Mouse (Mus musculus) embryonic facial prominence, embryonic 12.5 days (tissue): ENCODE results near the gene Synj1. TPM values are rescaled to one million over a fixed set of nuclear protein-coding genes. Genes with fewer than 3 reads are reported as not detected.

Source experiments
- ATAC-seq: fragments of 200-750 bp; cut with Nextera tagmentation; 2 replicates; pipeline ENCODE4 v1.8.0; 2017; ENCODE audit not compliant: insufficient number of reproducible peaks, insufficient read depth, low FRiP score, low TSS enrichment
- H3K27ac ChIP-seq: fragments of 300-500 bp; sonication (generic); 2 replicates; pipeline ENCODE4 v1.5.1; 2016; ENCODE audit warnings: mild to moderate bottlenecking
- H3K27me3 ChIP-seq: fragments of 300-500 bp; sonication (generic); 2 replicates; pipeline ENCODE4 v1.6.1; 2016; ENCODE audit warnings: mild to moderate bottlenecking, moderate library complexity
- H3K36me3 ChIP-seq: fragments of 300-500 bp; sonication (generic); 2 replicates; pipeline ENCODE4 v1.6.1; 2016; ENCODE audit warnings: mild to moderate bottlenecking
- H3K4me1 ChIP-seq: fragments of 300-500 bp; sonication (generic); 2 replicates; pipeline ENCODE4 v1.6.1; 2016
- H3K4me2 ChIP-seq: fragments of 300-500 bp; sonication (generic); replicated peaks from 2 replicates; pipeline ENCODE4 v1.6.1; 2016; ENCODE audit warnings: mild to moderate bottlenecking, moderate library complexity
- H3K4me3 ChIP-seq: fragments of 300-500 bp; sonication (generic); 2 replicates; pipeline ENCODE4 v1.5.1; 2016; ENCODE audit warnings: mild to moderate bottlenecking
- H3K9ac ChIP-seq: fragments of 300-500 bp; sonication (generic); 2 replicates; pipeline ENCODE4 v1.6.1; 2016; ENCODE audit warnings: mild to moderate bottlenecking, moderate library complexity
- H3K9me3 ChIP-seq: fragments of 300-500 bp; sonication (generic); 2 replicates; pipeline ENCODE4 v1.6.1; 2016; ENCODE audit warnings: mild to moderate bottlenecking, moderate library complexity
- WGBS: fragments of 180-500 bp; shearing (Covaris S2); methylation state at CpG from one replicate; pipeline ENCODE4 v1.1.7; 2016; 5-methylcytosine and 5-hydroxymethylcytosine counted together
- polyA plus RNA-seq: library from polyadenylated mRNA; unstranded; fragments of >200 nt; fragmentation: Nextera tagmentation; extraction: Ambion mirVana; gene quantifications from 2 replicates; pipeline ENCODE4 v1.2.1, GENCODE M21; 2016

Gene Synj1
- 12.7 and 14.0 TPM in 2 replicates for polyA plus RNA-seq

DNA sequence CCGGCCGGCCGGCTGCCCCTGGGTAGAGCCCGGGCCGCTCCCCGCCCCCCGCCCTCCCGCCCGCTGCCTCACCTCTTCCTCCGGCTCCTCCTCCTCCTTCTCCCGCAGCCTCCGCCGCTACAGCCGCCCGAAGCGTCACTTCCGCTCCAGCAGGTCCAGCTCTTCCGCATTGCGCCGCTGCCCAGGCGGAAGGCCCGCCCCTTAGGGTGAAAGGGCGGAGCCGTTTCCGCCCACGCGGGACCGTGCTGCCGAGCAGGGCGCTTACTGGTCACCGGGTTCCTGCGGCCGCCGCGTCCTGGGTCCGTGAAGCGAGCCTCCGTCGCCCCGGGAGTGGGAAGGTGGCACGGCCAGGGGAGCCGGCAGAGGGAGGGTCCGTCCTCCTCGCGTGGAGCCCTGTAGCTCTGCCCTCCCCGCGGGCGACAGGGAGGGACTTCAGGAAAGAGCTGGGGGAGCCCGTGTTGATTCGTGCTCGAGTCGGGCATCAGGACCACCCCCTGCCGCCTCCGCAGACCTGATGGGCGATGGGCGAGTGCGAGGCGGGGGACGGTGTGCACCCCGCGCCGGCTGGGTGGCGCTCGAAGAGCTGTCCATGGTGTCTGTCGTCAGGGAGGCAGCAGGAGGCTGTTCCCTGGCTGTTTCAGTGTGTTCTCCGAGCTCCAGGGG lies at the start of gene Synj1:
TSS of gene Synj1 (minus strand) at position 288 of the 663 bp plus-strand sequence.
- peaks cover 25% of the 10 kb centered on the region for H3K36me3 ChIP-seq
- no peaks in the 10 kb centered on the region for H3K4me1 ChIP-seq
- peak within 1 kb of the TSS; percentile 90 for H3K4me3 ChIP-seq
- H3K27ac ChIP-seq, result peak within 1 kb of the TSS; percentile 88
- H3K4me2 ChIP-seq, result peak within 1 kb of the TSS; percentile 85
- under 1% methylated on average over 56 of the region's 66 CpGs for WGBS
- peak within 1 kb of the TSS; percentile 83 for H3K9ac ChIP-seq
- no peaks in the 10 kb centered on the region for H3K9me3 ChIP-seq
- peak; percentile 94 for ATAC-seq
- no peaks in the 10 kb centered on the region for H3K27me3 ChIP-seq

DNA sequence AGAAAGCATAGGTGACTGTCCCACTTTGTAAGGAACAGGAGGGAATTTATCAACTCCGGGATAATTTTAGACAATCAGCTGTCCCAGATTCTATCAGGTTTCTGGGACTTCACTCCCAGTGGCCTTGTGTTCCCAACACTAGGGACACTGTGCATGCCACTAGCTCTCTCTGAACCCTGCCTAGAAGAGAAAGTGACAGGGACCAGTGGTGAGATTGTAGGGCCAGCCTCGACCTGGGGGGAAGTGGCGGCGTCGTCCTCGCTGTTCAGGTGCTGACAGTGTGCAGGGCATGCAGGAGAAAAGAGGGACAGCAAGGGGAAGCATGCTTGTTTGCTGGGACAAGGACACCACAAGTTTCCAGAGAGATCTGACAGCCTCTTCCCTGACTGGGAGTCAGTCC lies 46.6 kb upstream of the Synj1 start:
- Histone ChIP-seq H3K27ac (no peak overlapping the region), H3K4me2 (no peak overlapping the region), H3K27me3 (no peaks in the 10 kb centered on the region), H3K9ac (no peak overlapping the region), H3K36me3 (no peaks in the 10 kb centered on the region), H3K4me3 (no peak overlapping the region), H3K4me1 (0 out of 2 replicates have a peak, but pooled peaks cover 6% of the 10 kb centered on the region), H3K9me3 (no peaks in the 10 kb centered on the region)
- ATAC-seq, result no peak
- WGBS, result 76% methylated on average over 6 of the region's 6 CpGs

DNA sequence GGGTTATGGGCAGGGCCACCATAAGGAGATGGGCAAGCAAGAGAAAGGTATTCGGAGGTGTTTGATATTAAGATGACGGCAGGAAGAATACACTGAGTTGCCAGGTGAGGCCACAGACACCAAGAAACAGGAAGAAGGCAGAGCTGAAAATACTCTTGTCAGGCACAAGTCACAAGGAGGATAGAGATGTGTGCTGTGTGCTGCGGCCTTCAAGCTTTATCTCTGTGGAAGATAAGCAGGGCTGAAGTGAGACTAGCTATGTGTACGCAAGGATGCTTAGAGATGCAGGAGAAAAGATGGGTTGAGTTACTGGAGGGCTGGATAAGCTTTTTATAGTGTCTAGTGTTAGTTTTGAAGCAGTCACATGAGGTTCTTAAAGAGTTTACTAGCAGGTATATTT lies 46.2 kb upstream of the Synj1 start:
- whole genome bisulfite sequencing, result 87% methylated on average over 4 of the region's 4 CpGs
- no peak for ATAC-seq
- H3K9ac ChIP-seq, result no peak overlapping the region
- no peaks in the 10 kb centered on the region for H3K36me3 ChIP-seq
- 0 out of 2 replicates have a peak, but pooled peaks cover under 1% of the 10 kb centered on the region for H3K27me3 ChIP-seq
- 0 out of 2 replicates have a peak, but pooled peaks cover 6% of the 10 kb centered on the region for H3K4me1 ChIP-seq
- no peaks in the 10 kb centered on the region for H3K9me3 ChIP-seq
- H3K4me2 ChIP-seq, result no peak overlapping the region
- H3K27ac ChIP-seq, result no peak overlapping the region
- no peak overlapping the region for H3K4me3 ChIP-seq

DNA sequence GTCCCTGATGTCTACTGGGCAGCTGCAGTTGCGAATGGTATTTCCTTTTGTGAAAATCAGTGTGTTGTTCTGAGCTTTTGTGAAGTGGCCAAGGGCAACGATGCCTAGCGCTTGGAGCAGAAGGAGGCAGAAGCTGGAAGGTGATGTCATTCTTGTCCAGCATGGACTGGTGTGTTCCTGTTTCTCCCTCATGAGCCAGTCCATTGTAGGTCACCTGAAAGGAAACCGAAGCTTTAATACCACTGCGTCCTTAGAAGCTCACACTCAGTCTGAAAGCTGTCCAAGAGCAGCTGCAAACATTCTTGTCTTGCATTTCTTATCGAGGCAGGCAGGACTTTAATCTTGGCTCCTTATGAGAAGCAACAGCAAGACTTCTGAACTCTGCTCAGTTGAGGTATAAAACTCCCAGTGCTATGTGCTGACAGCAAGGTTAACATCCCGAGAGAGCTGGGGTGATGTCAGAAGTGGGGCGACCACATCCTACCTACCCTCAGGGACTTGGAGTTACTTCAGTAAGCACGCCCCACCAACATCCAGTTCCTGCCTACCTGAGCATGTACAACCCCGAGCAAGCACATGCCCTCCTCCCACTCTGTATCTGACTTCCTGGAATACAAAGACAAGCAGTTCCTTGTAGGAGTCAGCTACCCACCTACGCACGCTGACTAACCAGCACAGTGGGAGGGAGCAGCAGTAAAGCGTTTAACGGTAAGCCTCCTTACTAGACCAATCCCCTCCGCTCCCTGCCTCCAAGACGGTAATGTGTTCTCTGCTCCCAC lies 45.1 kb upstream of the Synj1 start:
- peak; percentile 60; the same call in 1 of the 2 replicates for ATAC-seq
- Histone ChIP-seq H3K27ac (no peak overlapping the region), H3K4me2 (no peak overlapping the region), H3K27me3 (0 out of 2 replicates have a peak, but pooled peaks cover 3% of the 10 kb centered on the region), H3K9ac (no peak overlapping the region), H3K9me3 (no peaks in the 10 kb centered on the region), H3K36me3 (no peaks in the 10 kb centered on the region), H3K4me1 (0 out of 2 replicates have a peak, but pooled peaks cover 6% of the 10 kb centered on the region), H3K4me3 (no peak overlapping the region)
- WGBS, result 48% methylated on average over 16 of the region's 16 CpGs

DNA sequence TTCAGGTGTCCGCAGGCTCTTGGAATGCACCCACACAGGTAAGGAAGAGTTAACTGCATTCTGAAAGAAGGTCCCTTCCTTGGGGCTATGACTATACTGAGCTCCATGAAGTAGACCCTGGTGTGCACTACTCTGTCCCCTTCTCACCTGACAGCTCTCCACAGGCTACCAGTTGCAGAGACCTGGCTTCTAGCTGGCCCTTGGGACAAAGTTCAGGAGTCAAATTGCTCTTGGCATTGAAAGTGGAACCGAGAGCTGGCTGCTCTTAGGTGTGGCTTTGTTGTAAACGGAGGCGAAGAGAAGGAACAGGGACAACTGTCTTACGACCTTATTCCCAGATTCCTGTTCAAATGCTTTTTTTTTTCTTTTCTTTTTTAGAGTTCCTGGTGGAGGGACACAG lies 44.0 kb upstream of the Synj1 start:
- no peaks in the 10 kb centered on the region for H3K36me3 ChIP-seq
- H3K4me3 ChIP-seq, result no peak overlapping the region
- H3K9me3 ChIP-seq, result no peaks in the 10 kb centered on the region
- no peak overlapping the region for H3K27ac ChIP-seq
- no peak overlapping the region for H3K9ac ChIP-seq
- H3K4me2 ChIP-seq, result no peak overlapping the region
- ATAC-seq, result no peak
- 0 out of 2 replicates have a peak, but pooled peaks cover 3% of the 10 kb centered on the region for H3K27me3 ChIP-seq
- 68% methylated on average over 5 of the region's 5 CpGs for WGBS
- 0 out of 2 replicates have a peak, but pooled peaks cover 6% of the 10 kb centered on the region for H3K4me1 ChIP-seq

DNA sequence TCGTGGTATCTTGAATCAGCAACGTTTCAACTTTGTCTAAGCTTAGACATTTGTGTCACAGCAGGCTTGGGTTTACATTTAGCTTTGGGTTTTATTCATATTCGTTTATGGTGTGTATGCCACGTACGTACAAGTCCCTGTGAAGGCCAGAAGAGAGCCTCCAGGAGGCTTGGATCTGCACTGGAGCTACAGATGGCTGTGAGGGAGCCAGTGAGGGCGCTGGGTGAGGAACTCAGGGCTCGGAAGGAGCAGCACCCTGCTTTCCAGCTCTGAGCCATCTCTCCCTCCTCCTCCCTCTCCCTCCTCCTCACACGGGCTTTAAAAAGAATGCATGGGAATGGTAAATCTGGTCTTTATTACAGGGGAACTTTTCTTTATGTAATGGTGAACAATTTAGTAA lies 42.5 kb upstream of the Synj1 start:
- Histone ChIP-seq H3K9me3 (no peaks in the 10 kb centered on the region), H3K4me1 (0 out of 2 replicates have a peak, but pooled peaks cover 6% of the 10 kb centered on the region), H3K4me3 (no peak overlapping the region), H3K27me3 (0 out of 2 replicates have a peak, but pooled peaks cover 3% of the 10 kb centered on the region), H3K9ac (no peak overlapping the region), H3K36me3 (no peaks in the 10 kb centered on the region), H3K27ac (no peak overlapping the region), H3K4me2 (no peak overlapping the region)
- no peak for ATAC-seq
- WGBS, result 49% methylated on average over 8 of the region's 8 CpGs

DNA sequence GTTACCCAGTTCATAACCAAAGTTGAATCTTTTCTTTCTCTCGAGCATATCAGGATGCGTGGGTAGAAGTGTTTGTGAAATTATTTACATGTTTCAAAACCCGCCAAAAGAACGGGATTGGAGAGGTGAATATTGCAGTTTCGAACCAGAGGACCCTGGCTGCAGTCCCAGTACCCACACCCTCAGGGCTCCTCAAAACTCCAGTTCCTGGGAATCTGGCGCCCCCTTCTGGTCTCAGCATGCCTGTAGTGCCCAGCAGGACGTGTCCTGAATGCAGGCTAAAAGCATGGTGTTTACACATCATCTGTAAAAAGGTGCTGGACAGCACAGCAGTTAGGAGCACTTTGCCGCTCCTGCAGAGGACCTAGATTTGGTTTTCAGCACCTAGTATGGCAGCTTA lies 34.4 kb upstream of the Synj1 start:
- 63% methylated on average over 8 of the region's 8 CpGs for WGBS
- Histone ChIP-seq H3K9me3 (no peaks in the 10 kb centered on the region), H3K4me1 (peaks cover 10% of the 10 kb centered on the region), H3K4me3 (0 out of 2 replicates have a peak overlapping the region, but pooled peaks have one; percentile 98), H3K27me3 (no peaks in the 10 kb centered on the region), H3K4me2 (no peak overlapping the region), H3K36me3 (peaks cover 7% of the 10 kb centered on the region; the same call in 1 of the 2 replicates), H3K27ac (no peak overlapping the region), H3K9ac (no peak overlapping the region)
- no peak for ATAC-seq

DNA sequence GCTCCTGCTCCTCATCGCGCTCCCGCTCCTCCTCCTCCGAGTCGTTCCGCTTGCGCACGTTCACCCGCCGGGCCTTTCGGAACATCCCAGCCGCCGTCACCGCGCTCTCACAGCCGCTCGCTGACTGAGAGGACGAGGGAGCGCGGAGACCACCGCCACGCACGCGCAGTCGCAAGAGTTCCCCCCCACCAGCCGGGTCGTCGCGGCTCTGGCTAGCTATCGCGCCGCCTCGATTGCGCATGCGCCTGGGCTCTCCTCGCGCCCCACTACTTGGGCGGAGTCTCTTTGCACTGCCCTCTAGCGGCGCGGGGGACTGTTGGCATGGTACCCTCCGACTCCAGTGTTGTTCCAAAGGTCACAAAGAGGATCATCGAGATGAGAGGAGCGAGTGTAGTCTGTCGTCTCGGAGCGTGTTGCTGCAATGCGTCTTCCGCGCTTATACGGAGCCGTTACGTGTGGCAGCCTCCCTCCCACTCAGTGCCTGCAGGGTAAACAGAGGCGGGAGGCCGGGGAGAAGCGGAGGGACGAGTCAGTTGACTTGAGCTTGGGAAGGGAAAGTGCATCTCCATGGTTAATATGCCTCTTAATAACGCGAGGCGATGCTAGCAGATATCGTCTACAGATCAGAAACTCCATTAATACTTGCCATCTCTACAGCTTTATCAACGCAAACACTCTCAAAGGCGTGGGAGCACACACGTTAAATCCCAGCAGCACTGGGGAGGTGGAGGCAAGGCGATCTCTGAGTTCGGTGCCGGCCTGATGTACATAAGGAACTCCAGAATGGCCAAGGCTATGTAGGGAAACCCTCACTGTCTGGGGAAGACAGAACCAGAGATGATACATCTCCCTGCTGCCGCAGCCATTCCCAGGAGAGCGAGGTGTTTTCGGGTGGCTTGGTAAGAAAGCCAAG lies 33.4 kb upstream of the Synj1 start, which contains the start of gene Paxbp1:
TSS of gene Paxbp1 (minus strand) at position 274 of the 913 bp plus-strand sequence.
- 2% methylated on average over 66 of the region's 70 CpGs for WGBS
- peak within 1 kb of the TSS; percentile 68 for H3K4me2 ChIP-seq
- H3K36me3 ChIP-seq, result peaks cover 12% of the 10 kb centered on the region
- peak; percentile 98 for ATAC-seq
- H3K9me3 ChIP-seq, result no peaks in the 10 kb centered on the region
- no peaks in the 10 kb centered on the region for H3K27me3 ChIP-seq
- peak within 1 kb of the TSS; percentile 98 for H3K4me3 ChIP-seq
- H3K27ac ChIP-seq, result peak within 1 kb of the TSS; percentile 96
- H3K4me1 ChIP-seq, result peaks cover 10% of the 10 kb centered on the region
- H3K9ac ChIP-seq, result peak within 1 kb of the TSS; percentile 97

- no peaks in the 10 kb centered on the region for H3K9me3 ChIP-seq
- ATAC-seq, result peak; percentile 50
Observed at GRCm38 (mm10) chr16:91043461-91044248, 32.5 kb upstream of the Synj1 start.

GRCm38 (mm10) chr16:91042640-91043039 lies 31.5 kb upstream of the Synj1 start:
- no peak overlapping the region for H3K27ac ChIP-seq
- H3K4me2 ChIP-seq, result peak overlapping the region; percentile 68
- H3K9ac ChIP-seq, result peak overlapping the region; percentile 55
- H3K9me3 ChIP-seq, result no peaks in the 10 kb centered on the region
- WGBS, result 63% methylated on average over 1 of the region's 1 CpGs
- no peaks in the 10 kb centered on the region for H3K27me3 ChIP-seq
- peak overlapping the region; percentile 29 for H3K4me3 ChIP-seq
- H3K36me3 ChIP-seq, result peaks cover 25% of the 10 kb centered on the region
- ATAC-seq, result no peak
- peaks cover 10% of the 10 kb centered on the region for H3K4me1 ChIP-seq

More at GRCm38 (mm10) chr16:91043461-91044248, 32.5 kb upstream of the Synj1 start:
- peak overlapping the region; percentile 68 for H3K4me2 ChIP-seq
- peaks cover 10% of the 10 kb centered on the region for H3K4me1 ChIP-seq
- peak overlapping the region; percentile 96 for H3K27ac ChIP-seq
- no peaks in the 10 kb centered on the region for H3K27me3 ChIP-seq
- WGBS, result under 1% methylated on average over 48 of the region's 63 CpGs
- peak overlapping the region; percentile 97 for H3K9ac ChIP-seq
- peak overlapping the region; percentile 98 for H3K4me3 ChIP-seq
- H3K36me3 ChIP-seq, result peaks cover 15% of the 10 kb centered on the region
